Mouse (Mus musculus) MEL-GATA-1-ER (cell line): Measurements from ENCODE around the gene Nol3.
"Not testable (repeated sequence)": the region's sequence is repeated elsewhere in the genome, so short reads cannot be mapped to it uniquely, and the experiment has no call there.

Experiments used
- DNase-seq: peaks from one replicate; pipeline ENCODE4 v3.0.0-alpha.2; 2012; ENCODE audit warnings: low read depth; ENCODE audit errors: extremely low read depth

The Nol3 gene

GRCm38 (mm10) chr8:105288958-105289732 lies 13.2 kb downstream of the Nol3 start:
- DNase-seq: peak; percentile 98

DNA sequence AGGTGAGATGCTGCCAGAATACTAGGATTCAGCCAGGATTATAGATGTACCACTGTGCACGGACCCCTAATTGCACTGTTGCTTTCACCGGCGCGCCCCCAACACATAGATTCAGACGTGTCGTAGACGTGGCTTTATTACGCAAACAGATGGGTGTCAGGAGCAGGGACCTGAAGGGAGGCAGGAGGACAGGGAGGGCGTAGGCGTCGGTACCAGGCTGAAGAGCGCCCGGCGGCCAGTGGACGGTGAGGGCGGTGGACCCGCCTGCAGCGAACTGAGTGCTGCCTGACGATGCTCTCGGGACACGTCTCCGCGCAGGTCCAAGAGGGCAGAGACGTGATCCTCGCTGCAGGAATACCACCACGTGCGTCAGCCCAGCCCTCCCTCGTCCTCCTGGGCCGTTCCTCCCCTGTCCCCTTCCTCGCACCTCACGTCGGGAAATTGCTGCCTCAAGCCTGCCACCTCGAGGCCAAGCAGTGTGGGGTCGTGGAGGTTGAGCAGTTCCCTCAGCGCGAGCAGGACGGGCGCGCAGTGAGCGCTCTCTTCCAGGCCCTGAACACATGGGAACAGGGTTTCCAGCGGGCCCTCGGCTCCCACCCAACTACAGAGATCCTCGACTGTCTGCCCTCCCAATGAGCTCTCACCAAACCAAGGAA lies 14.0 kb downstream of the Nol3 start, which contains the start of gene 4931428F04Rik:
TSS of gene 4931428F04Rik (minus strand) at position 60 of the 656 bp plus-strand sequence.
- DNase-seq: no peak

- DNase-seq: no peak
These were observed 14.8 kb downstream of the Nol3 start for GRCm38 (mm10) chr8:105290554-105291314.

- DNase-seq: not testable (repeated sequence)
These were observed 15.4 kb downstream of the Nol3 start for GRCm38 (mm10) chr8:105291364-105291763.

DNA sequence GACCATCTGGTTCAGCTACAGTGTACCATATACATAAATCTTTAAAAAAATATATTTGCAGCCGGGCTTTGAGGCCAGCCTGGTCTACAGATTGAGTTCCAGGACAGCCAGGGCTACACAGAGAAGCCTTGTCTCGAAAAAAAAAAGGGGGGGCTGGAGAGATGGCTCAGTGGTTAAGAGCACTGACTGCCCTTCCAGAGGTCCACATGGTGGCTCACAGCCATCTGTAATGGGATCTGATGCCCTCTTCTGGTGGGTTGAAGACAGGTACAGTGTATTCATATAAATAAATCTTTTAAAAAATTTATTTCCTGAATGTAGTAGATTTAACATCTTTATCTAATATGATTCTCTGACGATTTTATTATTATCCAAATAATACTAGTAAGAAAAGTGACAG lies 15.9 kb downstream of the Nol3 start:
- not testable (repeated sequence) for DNase-seq

GRCm38 (mm10) chr8:105292471-105292870 lies 16.5 kb downstream of the Nol3 start:
- DNase-seq: no peak

GRCm38 (mm10) chr8:105293405-105293804 lies 17.5 kb downstream of the Nol3 start:
- no peak for DNase-seq

GRCm38 (mm10) chr8:105294776-105295175 lies 18.8 kb downstream of the Nol3 start:
- no peak for DNase-seq

GRCm38 (mm10) chr8:105295256-105295655 lies 19.3 kb downstream of the Nol3 start:
- DNase-seq: no peak

DNA sequence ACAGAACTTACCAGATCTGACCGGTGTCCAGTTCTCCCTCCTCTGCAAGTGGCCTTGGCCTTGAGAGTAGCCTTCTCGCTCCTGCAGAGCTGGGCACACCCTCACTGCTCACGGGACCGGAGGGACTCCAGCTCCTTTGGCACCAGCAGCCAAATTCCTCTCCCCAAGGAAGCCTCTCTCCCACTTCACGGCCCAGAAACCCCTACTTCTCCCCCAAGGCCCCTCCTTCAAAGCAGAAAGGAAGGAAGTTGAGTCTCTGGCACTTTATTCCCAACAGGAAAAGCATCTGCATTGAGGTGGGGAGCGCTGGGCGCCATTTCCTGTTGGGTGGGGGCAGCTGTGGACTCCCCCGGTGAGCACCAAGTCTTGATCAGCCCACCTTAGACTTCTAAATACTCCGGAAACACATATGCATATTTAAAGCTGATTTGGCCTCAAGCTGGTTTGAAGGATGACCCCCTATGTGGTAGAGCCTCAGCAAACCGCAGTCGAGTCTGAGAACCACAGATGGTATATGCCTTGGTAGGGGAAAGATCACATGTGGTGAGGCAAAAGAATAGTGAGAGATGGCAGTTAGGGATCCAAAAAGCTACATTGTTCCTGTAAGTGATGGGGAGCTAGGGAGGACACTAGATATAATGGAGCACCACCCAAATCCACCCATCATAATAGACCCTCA lies 20.1 kb downstream of the Nol3 start, which contains the start of gene Exoc3l:
TSS of gene Exoc3l (minus strand) at position 207 of the 679 bp plus-strand sequence.
- no peak for DNase-seq

DNA sequence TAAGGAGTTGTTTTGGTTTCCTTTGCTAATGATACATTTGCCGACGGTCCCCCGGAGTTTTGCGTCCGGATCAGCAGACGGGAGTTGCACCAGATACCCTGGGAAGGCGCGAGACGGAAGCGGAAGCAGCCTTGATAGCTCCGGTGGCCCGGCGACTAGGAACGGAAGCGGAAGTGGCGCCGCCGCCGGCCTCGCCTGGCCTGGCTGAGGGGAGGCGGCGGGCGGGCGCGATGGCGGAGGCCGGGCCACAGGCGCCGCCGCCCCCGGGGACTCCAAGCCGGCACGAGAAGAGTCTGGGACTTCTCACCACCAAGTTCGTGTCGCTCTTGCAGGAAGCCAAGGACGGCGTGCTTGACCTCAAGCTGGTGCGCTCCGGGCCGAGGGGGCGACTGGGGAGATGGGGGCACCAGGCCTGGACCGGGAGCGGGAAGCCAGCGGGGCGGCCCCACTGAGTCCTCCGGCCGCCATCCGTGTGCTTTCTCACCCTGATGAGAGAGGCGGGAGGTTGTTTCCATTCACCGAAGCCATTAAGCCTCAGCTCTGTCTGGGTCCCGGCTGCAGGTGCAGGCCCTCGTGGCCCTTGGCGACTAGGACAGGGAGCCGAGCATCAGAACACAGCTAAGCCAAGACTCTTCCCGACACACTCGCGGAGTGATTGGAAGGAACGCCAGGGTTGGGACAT lies 21.7 kb downstream of the Nol3 start, which contains the start of gene E2f4:
TSS of gene E2f4 (plus strand) at position 153 of the 682 bp plus-strand sequence.
- DNase-seq: peak; percentile 86

GRCm38 (mm10) chr8:105298351-105299252 lies 22.7 kb downstream of the Nol3 start:
- DNase-seq: no peak

GRCm38 (mm10) chr8:105299962-105300361 lies 24.0 kb downstream of the Nol3 start:
- DNase-seq: no peak

DNA sequence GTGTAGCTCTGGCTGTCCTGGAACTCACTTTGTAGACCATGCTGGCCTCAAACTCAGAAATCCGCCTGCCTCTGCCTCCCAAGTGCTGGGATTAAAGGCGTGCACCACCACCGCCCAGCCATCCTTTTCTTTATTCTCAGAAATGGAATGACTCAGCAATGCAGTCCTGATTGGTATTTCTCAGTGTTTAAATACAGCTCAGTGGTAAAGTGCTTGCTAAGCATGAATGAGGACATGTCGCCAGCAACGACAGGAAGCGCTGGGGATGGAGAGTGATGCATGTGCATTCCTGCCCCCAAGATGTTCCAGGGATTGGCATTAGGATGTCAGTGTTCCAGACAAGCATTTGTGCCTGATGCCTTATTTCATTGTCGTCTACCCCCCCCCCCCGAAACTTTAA lies 27.5 kb downstream of the Nol3 start:
- DNase-seq: no peak

DNA sequence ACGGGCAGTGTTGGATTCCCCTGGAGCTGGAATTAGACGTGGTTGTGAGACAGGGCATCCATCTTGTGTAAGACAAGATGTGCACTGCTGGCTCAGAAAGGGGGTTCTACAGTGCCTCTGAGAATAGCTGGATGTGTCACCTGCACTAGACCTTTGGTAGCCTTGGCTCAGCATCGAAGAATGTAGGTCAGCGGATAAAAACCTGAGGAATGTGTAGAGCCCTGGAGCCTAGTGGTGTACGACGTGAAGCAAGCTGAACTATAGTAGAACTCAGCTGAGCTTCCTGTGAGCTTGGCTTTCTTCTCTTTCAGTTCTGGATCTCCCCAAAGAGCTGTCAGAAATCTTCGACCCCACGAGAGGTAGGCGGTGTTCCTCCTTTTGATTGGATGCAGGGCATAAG lies 27.9 kb downstream of the Nol3 start:
- no peak for DNase-seq

DNA sequence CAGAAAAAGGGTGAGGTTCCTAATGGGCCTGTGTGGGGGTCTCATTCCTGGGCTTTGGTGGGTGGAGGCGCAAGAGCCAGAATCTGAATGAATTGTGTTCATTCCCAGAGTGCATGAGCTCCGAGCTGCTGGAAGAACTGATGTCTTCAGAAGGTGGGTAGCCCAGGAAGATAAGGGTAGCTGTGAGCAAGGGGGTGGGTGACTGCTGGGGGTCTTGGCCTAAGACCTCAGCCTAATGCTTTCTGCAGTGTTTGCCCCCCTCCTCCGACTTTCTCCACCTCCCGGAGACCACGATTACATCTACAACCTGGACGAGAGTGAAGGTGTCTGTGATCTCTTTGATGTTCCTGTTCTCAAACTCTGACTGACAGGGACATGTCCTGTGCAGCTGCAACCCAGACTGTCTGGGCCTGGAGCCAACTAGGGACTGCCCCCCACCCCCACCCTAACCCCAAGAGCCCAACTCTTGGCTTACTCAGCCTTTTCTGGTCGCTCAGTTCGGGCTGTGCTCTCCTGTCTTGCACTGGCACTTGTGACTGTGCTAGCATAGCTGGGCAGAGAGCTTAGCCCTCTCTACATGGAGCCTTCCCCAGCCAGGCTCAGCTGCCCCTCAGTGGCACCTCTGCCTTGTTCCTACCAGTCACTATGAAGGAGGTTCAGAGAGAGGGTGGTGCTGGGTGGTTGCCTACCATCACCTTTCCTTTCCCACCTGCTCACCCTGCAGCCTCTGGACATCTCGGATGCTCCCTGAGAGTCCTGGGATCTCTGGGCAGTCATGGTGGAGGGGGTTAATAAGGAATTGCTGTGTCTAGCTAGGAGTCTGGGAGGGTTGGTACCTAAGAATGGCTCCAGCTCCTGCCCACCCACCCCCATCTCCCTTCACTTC lies 28.6 kb downstream of the Nol3 start:
- DNase-seq: no peak

DNA sequence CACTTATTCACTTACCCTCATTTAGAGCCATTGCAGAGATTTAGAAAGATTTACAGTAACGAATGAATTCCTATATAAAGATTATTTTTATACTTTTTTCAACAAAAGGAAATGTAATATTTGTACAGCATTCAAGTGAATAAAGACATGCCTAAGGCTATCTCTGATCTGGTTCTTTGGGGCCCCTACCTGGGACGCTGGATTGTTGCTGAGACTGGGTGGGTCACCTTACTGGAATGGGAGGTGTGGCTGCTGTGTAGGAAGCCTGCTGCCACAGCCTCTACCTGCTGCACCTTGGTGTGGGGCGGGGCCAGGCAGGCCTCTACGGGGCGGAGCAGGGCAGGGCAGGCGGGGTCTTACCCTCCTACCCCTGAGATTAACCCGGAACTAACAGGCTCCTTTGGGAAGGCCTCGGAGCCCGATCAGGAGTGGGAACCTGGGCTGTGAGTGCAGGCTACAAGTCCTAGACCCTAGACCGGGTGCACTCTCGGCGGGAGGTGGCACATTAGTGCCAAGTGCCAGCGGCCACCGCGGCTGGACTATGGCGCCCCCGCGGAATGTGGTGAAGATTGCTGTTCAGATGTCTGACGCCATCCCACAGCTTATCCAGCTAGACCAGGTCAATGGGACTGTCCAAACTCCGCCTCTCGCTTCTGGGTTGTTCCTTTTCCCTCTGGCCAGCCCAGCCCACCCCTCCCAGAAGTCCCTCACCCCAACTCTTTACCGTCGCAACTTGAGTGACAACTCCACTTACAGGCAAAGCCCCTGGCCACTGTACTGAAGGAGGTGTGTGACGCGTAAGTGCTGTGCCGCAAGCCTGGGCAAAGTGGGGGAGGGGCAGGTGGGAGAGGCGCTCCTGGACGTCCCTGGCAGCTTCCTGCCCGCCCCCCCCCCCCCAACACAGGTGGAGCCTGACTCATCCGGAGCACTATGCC lies 29.5 kb downstream of the Nol3 start, which contains the start of gene Elmo3:
TSS of gene Elmo3 (plus strand) at position 391 of the 935 bp plus-strand sequence.
- no peak for DNase-seq
